14 mouse cellular contexts compared by ENCODE assay signal in genomic region chr14:74767892-74768291, GRCm38 (mm10).
"Had no signal": no experiment of that assay in that cellular context is flagged by ENCODE, and none has a peak within 500 bp of the region (broad histone marks: within the 10 kb centered on the region; RNA-seq: fewer than 3 reads in every experiment).

No protein-coding gene starts in this region.

- H3K4me3 ChIP-seq: limb, embryonic 12.5 days; liver, embryonic 13.5 days; megakaryocyte, embryonic 14.5 days; midbrain, embryonic 15.5 days; neural tube, embryonic 12.5 days had no signal

- H3K9me3 ChIP-seq: limb, embryonic 12.5 days; liver, embryonic 13.5 days; megakaryocyte, embryonic 14.5 days; neural tube, embryonic 12.5 days had no signal

- H3K9ac ChIP-seq: limb, embryonic 12.5 days; liver, embryonic 13.5 days; liver, postnatal 0 days; midbrain, embryonic 15.5 days; neural tube, embryonic 12.5 days had no signal

- ATAC-seq: liver, postnatal 0 days; midbrain, embryonic 15.5 days had no signal

- H3K4me2 ChIP-seq: limb, embryonic 12.5 days; liver, embryonic 13.5 days; midbrain, embryonic 11.5 days; midbrain, embryonic 15.5 days; neural tube, embryonic 12.5 days had no signal

- H3K27me3 ChIP-seq: limb, embryonic 12.5 days; liver, embryonic 13.5 days; megakaryocyte, embryonic 14.5 days; midbrain, embryonic 15.5 days; neural tube, embryonic 12.5 days had no signal

- DNase-seq: kidney, adult 9 months; kidney, postnatal 36 days; liver; liver, embryonic 13.5 days; liver, postnatal 0 days; thymus, adult 18-20 months; thymus, postnatal 14 days had no signal

- H3K27ac ChIP-seq: kidney, postnatal 0 days; limb, embryonic 12.5 days; liver, embryonic 13.5 days; macrophage; midbrain, embryonic 15.5 days; neural tube, embryonic 12.5 days had no signal

- H3K4me1 ChIP-seq: limb, embryonic 12.5 days; midbrain, embryonic 15.5 days; neural tube, embryonic 12.5 days had no signal
